Mouse (Mus musculus): ENCODE data around the gene Dlgap4.

DNA sequence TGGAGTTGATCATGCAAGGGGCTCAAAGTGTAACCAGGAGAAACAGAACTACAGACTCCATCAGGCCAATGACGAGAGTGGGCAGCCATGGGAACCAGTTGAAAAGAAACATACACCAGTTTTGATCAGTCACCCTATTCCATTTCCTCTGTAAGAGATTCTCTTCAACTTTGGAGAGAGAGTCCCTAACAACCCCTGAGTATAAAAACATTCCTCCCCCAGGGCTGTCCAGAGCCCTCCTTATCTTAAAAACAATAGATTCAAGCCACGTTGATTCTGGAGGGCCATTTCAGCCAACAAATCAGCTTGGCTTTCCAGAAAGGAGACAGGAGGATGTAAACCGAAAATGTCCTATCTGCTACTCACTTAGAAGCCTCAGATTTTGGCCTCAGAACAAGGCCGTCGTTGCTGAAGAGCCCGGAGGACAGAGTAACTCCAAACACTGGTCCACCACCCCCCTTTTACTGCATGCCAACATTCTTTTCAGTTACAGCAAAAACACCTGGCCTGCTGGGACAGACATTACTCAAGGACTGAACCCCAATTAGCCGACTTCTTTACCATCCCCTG lies 170.6 kb downstream of the Dlgap4 start:
- no peak for TF ChIP-seq GATA1 (IDR thresholded peaks at IDR 0.05; ENCODE audit: borderline replicate concordance, low read length)
- no peak for TF ChIP-seq FLI1 (IDR thresholded peaks at IDR 0.05; ENCODE audit: low read length)
